Mouse (Mus musculus): ENCODE measurements around the gene Fibp. TPM values are rescaled to one million over a fixed set of nuclear protein-coding genes. Genes with fewer than 3 reads are reported as not detected.

The Fibp gene
- total and polyA plus RNA-seq, 3 experiments = 21.9 to 63.5 TPM; not detected in 1

- Histone ChIP-seq H3K9ac (ENCODE audit: control insufficient read depth, low read depth, low read length, poor library complexity, severe bottlenecking) (no peak overlapping the region), H3K79me2 (ENCODE audit: control insufficient read depth, insufficient read depth, low read length, poor library complexity) (peaks cover 6% of the 10 kb centered on the region; the same call in 1 of the 2 replicates), H3K36me3 (ENCODE audit: control insufficient read depth in 1 of 2, insufficient read depth in 2 of 2, low read length in 2 of 2) (no peaks in the 10 kb centered on the region; a peak in 1 of 4 replicates), H3K4me1 (ENCODE audit: control insufficient read depth in 1 of 2, insufficient read depth in 2 of 2, low read length in 2 of 2) (peaks cover 0 to 16% of the 10 kb centered on the region in 2 experiments; a peak in 3 of 4 replicates), H3K9me3 (replicated peaks; ENCODE audit: insufficient read depth, low read length) (no peaks in the 10 kb centered on the region), H3K4me3 (ENCODE audit: control insufficient read depth in 1 of 2, insufficient read depth in 1 of 2, low read depth in 2 of 2, low read length in 2 of 2) (no peak overlapping the region), H3K27me3 (ENCODE audit: control insufficient read depth in 1 of 2, insufficient read depth in 2 of 2, low read length in 2 of 2) (peaks cover 0 to 3% of the 10 kb centered on the region in 2 experiments; a peak in 1 of 4 replicates), H3K27ac (ENCODE audit: control insufficient read depth, low read depth, low read length) (no peak overlapping the region)
- TF ChIP-seq POLR2AphosphoS5 (IDR thresholded peaks at IDR 0.05; ENCODE audit: borderline replicate concordance, low read depth, low read length) = no peak
- TF ChIP-seq GATA1 (IDR thresholded peaks at IDR 0.05; ENCODE audit: low read depth, low read length) = no peak
- TF ChIP-seq BHLHE40 (IDR thresholded peaks at IDR 0.05; ENCODE audit: borderline replicate concordance, low read depth, low read length) = no peak
- DNase-seq (ENCODE audit: low read depth, low spot score) = no peak
These were observed 16.0 kb upstream of the Fibp start for GRCm38 (mm10) chr19:5444371-5444908.

- H3K79me2 ChIP-seq (ENCODE audit: control insufficient read depth, insufficient read depth, low read length, poor library complexity) = peaks cover 6% of the 10 kb centered on the region; the same call in 1 of the 2 replicates
- peaks cover 0 to 3% of the 10 kb centered on the region in 2 experiments; a peak in 2 of 4 replicates for H3K36me3 ChIP-seq (ENCODE audit: control insufficient read depth in 1 of 2, insufficient read depth in 2 of 2, low read length in 2 of 2)
- H3K4me1 ChIP-seq (ENCODE audit: control insufficient read depth in 1 of 2, insufficient read depth in 2 of 2, low read length in 2 of 2) = peaks cover 0 to 20% of the 10 kb centered on the region in 2 experiments; a peak in 3 of 4 replicates
- DNase-seq (ENCODE audit: low read depth, low spot score) = no peak
- no peak overlapping the region for H3K4me3 ChIP-seq (ENCODE audit: control insufficient read depth in 1 of 2, insufficient read depth in 1 of 2, low read depth in 2 of 2, low read length in 2 of 2)
- no peak overlapping the region for H3K9ac ChIP-seq (ENCODE audit: control insufficient read depth, low read depth, low read length, poor library complexity, severe bottlenecking)
- no peak overlapping the region for H3K27ac ChIP-seq (ENCODE audit: control insufficient read depth, low read depth, low read length)
- H3K27me3 ChIP-seq (ENCODE audit: control insufficient read depth in 1 of 2, insufficient read depth in 2 of 2, low read length in 2 of 2) = peaks cover 0 to 3% of the 10 kb centered on the region in 2 experiments; a peak in 1 of 4 replicates
- no peaks in the 10 kb centered on the region for H3K9me3 ChIP-seq (replicated peaks; ENCODE audit: insufficient read depth, low read length)
- TF ChIP-seq CHD1 (IDR thresholded peaks at IDR 0.05; ENCODE audit: low read depth, low read length) (no peak), NELFE (IDR thresholded peaks at IDR 0.05; ENCODE audit: low read depth, low read length) (no peak), MYC (IDR thresholded peaks at IDR 0.05; ENCODE audit: low read depth, low read length) (no peak), CTCF (IDR thresholded peaks at IDR 0.05 in 2 of 3, conservative IDR thresholded peaks at IDR 0.05 in 1 of 3; ENCODE audit: control insufficient read depth in 1 of 3, insufficient read depth in 1 of 3, low read depth in 2 of 3, low read length in 3 of 3, poor library complexity in 1 of 3, severe bottlenecking in 1 of 3) (no peak), ETS1 (IDR thresholded peaks at IDR 0.05; ENCODE audit: low read depth, low read length) (no peak), HCFC1 (IDR thresholded peaks at IDR 0.05; ENCODE audit: low read depth, low read length) (no peak), POLR2AphosphoS5 (IDR thresholded peaks at IDR 0.05; ENCODE audit: borderline replicate concordance, low read depth, low read length) (no peak), RCOR1 (IDR thresholded peaks at IDR 0.05; ENCODE audit: low read depth, low read length) (no peak), MAX (IDR thresholded peaks at IDR 0.05; ENCODE audit: low read length) (no peak), POLR2A (IDR thresholded peaks at IDR 0.05; ENCODE audit: control insufficient read depth in 1 of 2, insufficient read depth in 1 of 2, low read depth in 1 of 2, low read length in 2 of 2, poor library complexity in 1 of 2) (no peak), JUND (IDR thresholded peaks at IDR 0.05; ENCODE audit: low read depth, low read length) (no peak), EP300 (IDR thresholded peaks at IDR 0.05; ENCODE audit: low read depth in 1 of 2, low read length in 2 of 2) (no peak), MAZ (IDR thresholded peaks at IDR 0.05; ENCODE audit: low read depth, low read length) (no peak), UBTF (IDR thresholded peaks at IDR 0.05; ENCODE audit: borderline replicate concordance, insufficient read depth, low read depth, low read length) (no peak), SIN3A (IDR thresholded peaks at IDR 0.05; ENCODE audit: low read length) (no peak), MYB (IDR thresholded peaks at IDR 0.05; ENCODE audit: low read depth, low read length) (no peak), GABPA (IDR thresholded peaks at IDR 0.05; ENCODE audit: low read depth, low read length) (no peak), SMC3 (IDR thresholded peaks at IDR 0.05; ENCODE audit: low read depth, low read length) (no peak)
These were observed 15.5 kb upstream of the Fibp start for GRCm38 (mm10) chr19:5444954-5445353.
